ENCODE assay signal across 8 mouse cellular contexts in genomic region chr4:48047766-48048371, GRCm38 (mm10). TPM values are rescaled to one million over a fixed set of nuclear protein-coding genes. Genes with fewer than 3 reads are reported as not detected.
A peak's percentile ranks its signal among the peaks of the same experiment; 100 is the strongest.
DNase-seq lines count a peak whose midpoint lies in the region; ATAC-seq lines count a peak whose summit lies in the region.

No protein-coding gene starts in this region.

- H3K27ac ChIP-seq in forebrain, embryonic 12.5 days = no peak overlapping the region
- H3K27ac ChIP-seq in hindbrain, embryonic 15.5 days (replicated peaks) = no peak overlapping the region
- H3K27ac ChIP-seq in liver, embryonic 15.5 days (replicated peaks) = no peak overlapping the region
- peak overlapping the region; percentile 54; the same call in 1 of the 2 replicates for H3K27ac ChIP-seq in neural tube, embryonic 15.5 days (replicated peaks)

- intact Hi-C loops in left cerebral cortex, postnatal 36 days (cut with DNase I) = loop anchor here (5.0 to 10.0 kb wide), 5 partner anchors 74 to 613 kb away; partner anchors contain the start of genes Alg2, Sec61b and Stx17

- H3K9ac ChIP-seq in forebrain, embryonic 12.5 days = peak overlapping the region; percentile 51; the same call in 1 of the 2 replicates
- H3K9ac ChIP-seq in hindbrain, embryonic 15.5 days = no peak overlapping the region
- H3K9ac ChIP-seq in liver, embryonic 15.5 days = no peak overlapping the region
- no peak overlapping the region for H3K9ac ChIP-seq in neural tube, embryonic 15.5 days (replicated peaks)

- DNase-seq in left cerebral cortex, postnatal 36 days (ENCODE audit: low spot score in 2 of 2) = peak; percentile 21 to 37
- no peak for DNase-seq in left cerebral cortex, adult 18-20 months (ENCODE audit: low spot score in 2 of 2)
- DNase-seq in adrenal gland, postnatal 36 days = peak; percentile 76 to 83

- peak overlapping the region; percentile 97 for H3K4me2 ChIP-seq in forebrain, embryonic 12.5 days
- peak overlapping the region; percentile 97 for H3K4me2 ChIP-seq in hindbrain, embryonic 15.5 days
- peak overlapping the region; percentile 96 for H3K4me2 ChIP-seq in liver, embryonic 15.5 days
- peak overlapping the region; percentile 100 for H3K4me2 ChIP-seq in neural tube, embryonic 15.5 days

- under 1% methylated on average over 30 of the region's 30 CpGs for WGBS in forebrain, embryonic 12.5 days
- WGBS in hindbrain, embryonic 15.5 days = 2% methylated on average over 30 of the region's 30 CpGs
- WGBS in liver, embryonic 15.5 days (ENCODE audit: insufficient replicate concordance) = 4% methylated on average over 30 of the region's 30 CpGs
- WGBS in neural tube, embryonic 15.5 days = 0% methylated on average over 30 of the region's 30 CpGs

- no peaks in the 10 kb centered on the region for H3K36me3 ChIP-seq in forebrain, embryonic 12.5 days (replicated peaks)
- H3K36me3 ChIP-seq in hindbrain, embryonic 15.5 days = no peaks in the 10 kb centered on the region
- H3K36me3 ChIP-seq in liver, embryonic 15.5 days (replicated peaks) = no peaks in the 10 kb centered on the region
- no peaks in the 10 kb centered on the region for H3K36me3 ChIP-seq in neural tube, embryonic 15.5 days

- ATAC-seq in forebrain, embryonic 12.5 days (ENCODE audit: low FRiP score) = no peak
- ATAC-seq in hindbrain, embryonic 15.5 days (ENCODE audit: low FRiP score, low read depth) = no peak
- ATAC-seq in liver, embryonic 15.5 days (ENCODE audit: insufficient read depth) = no peak
- ATAC-seq in neural tube, embryonic 15.5 days (ENCODE audit: low FRiP score) = no peak
- no peak for ATAC-seq in megakaryocyte progenitor cell, adult 5-6 weeks (replicated peaks; ENCODE audit: poor library complexity)

- H3K9me3 ChIP-seq in forebrain, embryonic 12.5 days = no peaks in the 10 kb centered on the region
- no peaks in the 10 kb centered on the region for H3K9me3 ChIP-seq in hindbrain, embryonic 15.5 days
- no peaks in the 10 kb centered on the region for H3K9me3 ChIP-seq in liver, embryonic 15.5 days (replicated peaks)
- no peaks in the 10 kb centered on the region for H3K9me3 ChIP-seq in neural tube, embryonic 15.5 days (replicated peaks)

- peak overlapping the region; percentile 74 for H3K4me3 ChIP-seq in forebrain, embryonic 12.5 days (replicated peaks)
- H3K4me3 ChIP-seq in hindbrain, embryonic 15.5 days = peak overlapping the region; percentile 74
- peak overlapping the region; percentile 74 for H3K4me3 ChIP-seq in liver, embryonic 15.5 days (replicated peaks)
- H3K4me3 ChIP-seq in neural tube, embryonic 15.5 days (replicated peaks) = peak overlapping the region; percentile 74

- peaks cover 55% of the 10 kb centered on the region for H3K4me1 ChIP-seq in forebrain, embryonic 12.5 days
- peaks cover 54% of the 10 kb centered on the region for H3K4me1 ChIP-seq in hindbrain, embryonic 15.5 days (replicated peaks)
- peaks cover 45% of the 10 kb centered on the region for H3K4me1 ChIP-seq in liver, embryonic 15.5 days (replicated peaks)
- H3K4me1 ChIP-seq in neural tube, embryonic 15.5 days = peaks cover 62% of the 10 kb centered on the region

- H3K27me3 ChIP-seq in forebrain, embryonic 12.5 days = peaks cover 65% of the 10 kb centered on the region
- peaks cover 38% of the 10 kb centered on the region for H3K27me3 ChIP-seq in hindbrain, embryonic 15.5 days
- peaks cover 97% of the 10 kb centered on the region for H3K27me3 ChIP-seq in liver, embryonic 15.5 days
- H3K27me3 ChIP-seq in neural tube, embryonic 15.5 days (replicated peaks) = peaks cover 53% of the 10 kb centered on the region

RNA-seq across cellular contexts. Expression of gene Nr4a3, which starts 2.9 kb away (rescaled TPM):
- 10 to 100 TPM; 21.5 to 25.1 TPM for total RNA-seq in left cerebral cortex, postnatal 36 days (2021)
- 10 to 100 TPM; 23.7 to 48.0 TPM for total RNA-seq in left cerebral cortex, adult 18-20 months (2021)
- total RNA-seq in adrenal gland, postnatal 36 days (2021) = 10 to 100 TPM; 66.7 to 87.7 TPM
- 0.36 and 0.45 TPM in 2 replicates for polyA plus RNA-seq in forebrain, embryonic 12.5 days (2016; fragmentation: Nextera tagmentation; extraction: Ambion mirVana)
- 2.2 and 2.3 TPM in 2 replicates for polyA plus RNA-seq in hindbrain, embryonic 15.5 days (2015; fragmentation: Nextera tagmentation; extraction: Ambion mirVana)
- polyA plus RNA-seq in liver, embryonic 15.5 days (2015; fragmentation: Nextera tagmentation; extraction: Ambion mirVana) = not detected in 2 replicates
- 1.8 and 2.7 TPM in 2 replicates for polyA plus RNA-seq in neural tube, embryonic 15.5 days (2015; fragmentation: Nextera tagmentation; extraction: Ambion mirVana)
- total RNA-seq in megakaryocyte progenitor cell, adult 5-6 weeks (2015) = 0.59 and 0.88 TPM in 2 replicates
- 0.20 and 2.5 TPM in 2 replicates for total RNA-seq in megakaryocyte progenitor cell, adult 5-6 weeks (2017)

Comparison
In these comparisons a context has a peak if more than half of its experiments do, and no peak if none do; other contexts are left out.
1. DNase-seq: peak in left cerebral cortex, postnatal 36 days (2 of 2) and adrenal gland, postnatal 36 days (2 of 2); none in left cerebral cortex, adult 18-20 months (0 of 2).
2. RNA of gene Nr4a3, which starts 2.9 kb away (total RNA-seq): 66.7 to 87.7 TPM in adrenal gland, postnatal 36 days, 23.7 to 48.0 TPM in left cerebral cortex, adult 18-20 months and 21.5 to 25.1 TPM in left cerebral cortex, postnatal 36 days; 0.20 to 2.5 TPM in megakaryocyte progenitor cell, adult 5-6 weeks; every median in the first group is over 4 times any median in the second.
3. Peak in every context shown above with its lines, with median percentiles within 50 percentile points of each other: H3K4me2 ChIP-seq and H3K4me3 ChIP-seq.